Mouse (Mus musculus) myocyte (in vitro differentiated cells): ENCODE results near the gene Ankrd39. TPM values are rescaled to one million over a fixed set of nuclear protein-coding genes. Genes with fewer than 3 reads are reported as not detected.

Experiments
- H3K27me3 ChIP-seq: one replicate; pipeline ENCODE4 v1.6.1; 2011; ENCODE audit not compliant: control insufficient read depth, insufficient read depth, insufficient read length
- H3K36me3 ChIP-seq: one replicate; pipeline ENCODE4 v1.6.1; 2011; ENCODE audit not compliant: control insufficient read depth, insufficient read depth
- H3K4me2 ChIP-seq: one replicate; pipeline ENCODE4 v1.6.1; 2011; ENCODE audit warnings: low read depth, control low read depth
- H3K4me3 ChIP-seq: one replicate; pipeline ENCODE4 v1.5.1; 2011; ENCODE audit warnings: mild to moderate bottlenecking, control low read depth, moderate library complexity
- H3K79me2 ChIP-seq: one replicate; pipeline ENCODE4 v1.6.1; 2011; ENCODE audit not compliant: control insufficient read depth, insufficient read depth
- H3ac ChIP-seq: one replicate; pipeline ENCODE4 v1.6.1; 2011; ENCODE audit not compliant: control insufficient read depth, insufficient read length
- CEBPB ChIP-seq: IDR thresholded peaks from 2 replicates; pipeline ENCODE4 v1.6.1; 2011; ENCODE audit warnings: mild to moderate bottlenecking, moderate library complexity; ENCODE audit not compliant: poor library complexity, insufficient read depth, severe bottlenecking
- E2F4 ChIP-seq: IDR thresholded peaks from one replicate; pipeline ENCODE4 v1.6.1; 2011; ENCODE audit warnings: mild to moderate bottlenecking, control low read depth, moderate library complexity; ENCODE audit not compliant: insufficient read depth
- MAX ChIP-seq: IDR thresholded peaks from one replicate; pipeline ENCODE4 v1.6.1; 2011; ENCODE audit warnings: low read depth, mild to moderate bottlenecking, control low read depth
- MYOD1 ChIP-seq, 3 experiments: IDR thresholded peaks; one replicate each; pipeline ENCODE4 v1.6.1; 2011; ENCODE audit warnings: control low read depth in 2 of 3, low read depth in 2 of 3, mild to moderate bottlenecking in 2 of 3, moderate library complexity in 1 of 3; ENCODE audit not compliant: insufficient read length in 2 of 3, control insufficient read depth in 1 of 3
- MYOG ChIP-seq, 3 experiments: IDR thresholded peaks; one replicate each; pipeline ENCODE4 v1.6.1; 2011; ENCODE audit warnings: control low read depth in 2 of 3, low read depth in 2 of 3, mild to moderate bottlenecking in 2 of 3; ENCODE audit not compliant: insufficient read length in 2 of 3, control insufficient read depth in 1 of 3, insufficient read depth in 1 of 3
- POLR2A ChIP-seq: IDR thresholded peaks from one replicate; pipeline ENCODE4 v1.6.1; 2011; ENCODE audit warnings: low read depth, mild to moderate bottlenecking, control low read depth, moderate library complexity; ENCODE audit not compliant: insufficient read length
- POLR2AphosphoS2 ChIP-seq: IDR thresholded peaks from one replicate; pipeline ENCODE4 v1.6.1; 2011; ENCODE audit warnings: low read depth, control low read depth; ENCODE audit not compliant: insufficient read length
- REST ChIP-seq: IDR thresholded peaks from one replicate; pipeline ENCODE4 v1.6.1; 2011; ENCODE audit warnings: mild to moderate bottlenecking, control low read depth, moderate library complexity; ENCODE audit not compliant: insufficient read depth, insufficient read length
- SRF ChIP-seq: IDR thresholded peaks from one replicate; pipeline ENCODE4 v1.6.1; 2011; ENCODE audit warnings: low read depth; ENCODE audit not compliant: control insufficient read depth, insufficient read length
- TCF12 ChIP-seq: IDR thresholded peaks from one replicate; pipeline ENCODE4 v1.6.1; 2011; ENCODE audit warnings: mild to moderate bottlenecking, control low read depth; ENCODE audit not compliant: poor library complexity, insufficient read depth, severe bottlenecking
- TCF3 ChIP-seq: IDR thresholded peaks from one replicate; pipeline ENCODE4 v1.6.1; 2011; ENCODE audit warnings: low read depth, control low read depth; ENCODE audit not compliant: insufficient read length
- USF1 ChIP-seq: IDR thresholded peaks from one replicate; pipeline ENCODE4 v1.6.1; 2011; ENCODE audit warnings: low read depth, mild to moderate bottlenecking, control low read depth, moderate library complexity
- polyA plus RNA-seq: library from polyadenylated mRNA; unstranded; fragments of >200 nt; fragmentation: generic; extraction: Trizol; gene quantifications from one replicate; pipeline ENCODE4 v1.2.1, GENCODE M21; 2012; ENCODE audit warnings: missing spikeins

The Ankrd39 gene
- polyA plus RNA-seq, 1 experiment: 17.9 TPM

DNA sequence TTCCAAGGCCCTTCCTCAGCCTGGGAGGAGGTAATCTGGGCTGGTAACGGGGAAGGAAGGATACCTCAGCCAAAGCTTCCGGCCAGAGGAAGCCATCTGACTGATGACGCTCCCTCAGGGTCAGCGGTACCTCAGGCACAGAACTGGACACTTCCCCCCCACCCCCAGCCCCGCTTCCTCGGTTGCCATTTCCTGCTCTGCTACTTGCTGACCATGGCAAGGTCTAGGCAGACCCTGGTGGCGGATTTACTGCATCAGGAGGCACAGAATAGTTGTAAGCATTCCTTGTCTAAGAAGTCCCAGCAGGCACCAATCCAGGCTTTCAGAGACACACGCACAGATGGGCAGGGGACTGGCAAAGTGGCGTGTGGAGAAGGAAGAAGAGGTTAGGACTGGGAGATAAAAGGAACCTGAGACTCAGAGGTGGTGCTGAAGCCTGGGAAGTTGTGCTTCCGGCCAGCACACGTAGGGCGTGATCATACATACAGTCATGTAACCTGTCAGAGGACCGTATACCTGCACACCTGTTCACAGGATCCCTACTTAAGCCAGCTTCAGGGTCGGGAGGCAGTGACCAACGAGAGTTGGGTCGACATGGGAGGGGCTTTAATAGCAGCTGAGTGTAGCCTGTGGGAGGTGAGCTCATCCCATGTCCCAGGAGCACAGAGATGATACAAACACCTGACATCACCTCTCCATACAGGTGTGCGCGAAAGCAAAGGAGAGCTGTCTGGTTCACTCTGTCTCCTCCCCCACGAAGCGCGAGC lies 7.6 kb upstream of the Ankrd39 start:
- H3K79me2 ChIP-seq: peaks cover 45% of the 10 kb centered on the region
- H3K4me2 ChIP-seq: peak overlapping the region; percentile 93
- H3K4me3 ChIP-seq: peak overlapping the region; percentile 99
- no peaks in the 10 kb centered on the region for H3K27me3 ChIP-seq
- H3K36me3 ChIP-seq: peaks cover 47% of the 10 kb centered on the region
- TF ChIP-seq TCF3: no peak
- TF ChIP-seq USF1: no peak
- TF ChIP-seq POLR2AphosphoS2: no peak
- TF ChIP-seq POLR2A: peak; percentile 23
- no peak for TF ChIP-seq REST
- H3ac ChIP-seq: no peak overlapping the region

DNA sequence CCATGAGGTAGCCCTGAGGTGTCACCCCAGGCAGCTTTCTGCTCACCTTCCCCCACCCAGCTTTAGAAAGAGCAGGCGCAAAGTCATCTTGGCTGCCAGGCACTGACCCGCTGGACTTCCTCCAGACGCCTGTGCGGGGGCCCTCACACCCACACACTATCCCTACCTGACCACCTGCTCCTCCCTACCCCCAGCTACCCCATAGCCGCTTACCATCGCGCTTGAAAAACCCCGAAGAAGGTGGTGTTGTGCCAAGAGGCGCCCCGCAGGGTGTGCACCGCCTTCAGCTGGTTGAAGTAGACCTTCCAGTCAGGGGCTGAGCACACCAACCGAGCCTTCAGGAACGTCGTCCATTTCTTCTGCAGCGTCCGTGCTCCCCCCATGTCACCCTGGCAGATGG lies 5.3 kb upstream of the Ankrd39 start:
- Histone ChIP-seq H3ac (no peak overlapping the region), H3K79me2 (peaks cover 45% of the 10 kb centered on the region), H3K36me3 (peaks cover 54% of the 10 kb centered on the region), H3K4me3 (no peak overlapping the region), H3K4me2 (no peak overlapping the region), H3K27me3 (no peaks in the 10 kb centered on the region)
- TF ChIP-seq USF1 (no peak), TCF12 (no peak), REST (no peak), TCF3 (no peak), SRF (no peak), MYOD1 (IDR thresholded peaks at IDR 0.05; ENCODE audit: control insufficient read depth in 1 of 3, insufficient read length in 2 of 3, low read depth in 2 of 3) (no peak), MYOG (IDR thresholded peaks at IDR 0.05; ENCODE audit: control insufficient read depth in 1 of 3, insufficient read depth in 1 of 3, insufficient read length in 2 of 3, low read depth in 2 of 3) (no peak), MAX (no peak), CEBPB (no peak), POLR2A (no peak), E2F4 (no peak), POLR2AphosphoS2 (no peak)

DNA sequence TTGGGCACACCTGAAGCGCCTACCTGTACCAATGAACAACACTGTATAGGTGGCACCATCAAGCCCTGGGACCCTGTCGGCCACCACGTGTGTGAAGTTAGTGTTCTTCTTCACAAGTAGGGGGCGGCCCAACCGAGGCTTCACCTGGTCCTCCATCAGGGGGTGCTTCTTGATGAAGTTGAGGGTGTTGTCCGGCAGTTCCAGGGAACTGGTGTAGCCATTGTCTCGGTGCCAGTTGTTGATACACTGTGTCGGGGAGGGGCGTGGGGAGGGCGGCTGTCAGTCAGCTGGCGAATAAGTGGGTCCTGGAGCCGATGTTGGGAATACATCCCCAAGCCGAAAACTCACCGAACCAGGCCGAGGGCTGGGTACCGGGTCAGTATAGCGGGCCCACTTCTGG lies 4.7 kb upstream of the Ankrd39 start:
- Histone ChIP-seq H3K36me3 (peaks cover 54% of the 10 kb centered on the region), H3K27me3 (no peaks in the 10 kb centered on the region), H3K4me2 (no peak overlapping the region), H3ac (no peak overlapping the region), H3K79me2 (peaks cover 40% of the 10 kb centered on the region), H3K4me3 (no peak overlapping the region)
- TF ChIP-seq TCF12 (no peak), SRF (no peak), USF1 (no peak), E2F4 (no peak), MYOD1 (IDR thresholded peaks at IDR 0.05; ENCODE audit: control insufficient read depth in 1 of 3, insufficient read length in 2 of 3, low read depth in 2 of 3) (no peak), POLR2AphosphoS2 (no peak), CEBPB (no peak), POLR2A (no peak), TCF3 (no peak), REST (no peak), MYOG (IDR thresholded peaks at IDR 0.05; ENCODE audit: control insufficient read depth in 1 of 3, insufficient read depth in 1 of 3, insufficient read length in 2 of 3, low read depth in 2 of 3) (no peak), MAX (no peak)

DNA sequence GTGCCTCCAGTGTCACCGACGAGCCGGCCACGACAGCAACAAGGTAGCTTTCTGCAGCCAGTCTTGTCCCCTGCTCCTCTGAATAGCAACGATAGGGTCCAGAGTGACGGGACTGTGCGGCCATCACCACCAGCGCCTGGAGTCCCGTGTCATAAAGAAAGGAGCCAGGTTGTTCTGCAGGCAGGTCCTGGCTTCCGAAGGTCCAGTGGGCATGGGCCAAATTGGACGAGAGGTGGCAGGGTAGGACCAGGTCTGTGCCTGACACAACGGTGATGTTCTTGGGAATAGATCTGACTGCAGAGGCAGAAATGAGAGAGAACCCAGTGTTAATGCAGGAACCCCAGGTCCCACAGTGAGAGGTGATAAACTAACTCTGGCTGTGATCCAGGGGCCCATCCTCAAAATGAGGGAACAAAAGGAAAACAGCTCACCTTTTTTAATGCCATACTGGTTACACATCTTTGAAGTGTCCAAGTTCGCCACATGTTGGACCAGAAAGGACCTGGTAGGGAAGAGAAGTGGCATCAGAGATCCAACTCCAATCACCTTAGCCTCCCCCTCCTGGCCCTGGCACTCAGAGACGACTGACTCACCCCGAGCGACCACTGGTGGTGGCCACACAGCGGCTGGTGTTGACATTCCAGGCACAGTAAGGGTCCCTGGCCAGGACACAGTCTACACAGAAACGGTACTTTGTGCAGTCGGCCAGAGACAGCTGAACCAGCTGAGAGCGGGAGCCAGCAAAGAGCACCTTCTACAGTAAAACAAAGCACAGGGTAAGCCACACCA lies 3.0 kb upstream of the Ankrd39 start:
- Histone ChIP-seq H3K36me3 (peaks cover 54% of the 10 kb centered on the region), H3K27me3 (no peaks in the 10 kb centered on the region), H3K79me2 (peaks cover 37% of the 10 kb centered on the region), H3K4me3 (no peak overlapping the region), H3ac (no peak overlapping the region), H3K4me2 (no peak overlapping the region)
- TF ChIP-seq MYOD1 (IDR thresholded peaks at IDR 0.05; ENCODE audit: control insufficient read depth in 1 of 3, insufficient read length in 2 of 3, low read depth in 2 of 3) (peak in 1 of 3 experiments; percentile 34), POLR2AphosphoS2 (no peak), MAX (no peak), MYOG (IDR thresholded peaks at IDR 0.05; ENCODE audit: control insufficient read depth in 1 of 3, insufficient read depth in 1 of 3, insufficient read length in 2 of 3, low read depth in 2 of 3) (peak in 1 of 3 experiments; percentile 23), CEBPB (no peak)

DNA sequence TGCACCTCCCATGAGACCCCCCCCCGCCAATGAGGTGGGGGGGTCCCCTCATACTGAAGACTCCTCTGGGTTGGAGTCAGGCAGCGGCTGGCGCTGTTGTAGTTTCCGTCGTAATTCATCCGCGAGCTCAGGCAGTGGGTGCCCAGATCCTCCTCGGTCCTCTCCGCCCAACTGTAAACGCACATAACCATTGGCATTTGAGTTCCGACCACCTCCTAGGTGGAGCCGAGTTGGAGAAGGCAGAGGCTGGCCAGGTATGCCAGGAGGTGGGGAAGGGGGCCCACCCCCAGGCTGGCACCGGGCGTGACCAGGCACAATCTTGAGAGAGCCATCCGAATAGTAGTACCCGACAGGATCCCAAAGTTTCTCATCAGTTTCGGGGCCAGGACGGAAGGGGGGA lies 2.2 kb upstream of the Ankrd39 start:
- Histone ChIP-seq H3ac (no peak overlapping the region), H3K4me3 (no peak overlapping the region), H3K27me3 (no peaks in the 10 kb centered on the region), H3K4me2 (no peak overlapping the region), H3K79me2 (peaks cover 31% of the 10 kb centered on the region), H3K36me3 (peaks cover 50% of the 10 kb centered on the region)
- no peak for TF ChIP-seq USF1
- peak; percentile 11 for TF ChIP-seq POLR2AphosphoS2
